Mouse (Mus musculus): Measurements from ENCODE around the gene Stmn1. TPM values are rescaled to one million over a fixed set of nuclear protein-coding genes. Genes with fewer than 3 reads are reported as not detected.
A peak's percentile ranks its signal among the peaks of the same experiment; 100 is the strongest.

Stmn1 gene
- polyA plus RNA-seq, 1 experiment = 314 TPM

GRCm38 (mm10) chr4:134469341-134469796 is 1.2 kb downstream of the Stmn1 start:
- H3K27ac ChIP-seq (ENCODE audit: insufficient read depth, low read depth, low read length) = no peak overlapping the region
- peak overlapping the region; percentile 82 for H3K4me3 ChIP-seq (ENCODE audit: insufficient read depth, low read length)
- TF ChIP-seq CTCF (IDR thresholded peaks at IDR 0.05; ENCODE audit: low read depth, low read length) = no peak
- no peak for TF ChIP-seq POLR2A (IDR thresholded peaks at IDR 0.05; ENCODE audit: borderline replicate concordance, low read depth, low read length)
- peaks cover 5% of the 10 kb centered on the region for H3K4me1 ChIP-seq (ENCODE audit: control insufficient read depth, insufficient read depth, low read length)

- Histone ChIP-seq H3K4me1 (ENCODE audit: control insufficient read depth, insufficient read depth, low read length) (peaks cover 5% of the 10 kb centered on the region), H3K4me3 (ENCODE audit: insufficient read depth, low read length) (no peak overlapping the region; the same call in 1 of the 2 replicates), H3K27ac (ENCODE audit: insufficient read depth, low read depth, low read length) (no peak overlapping the region)
- no peak for TF ChIP-seq POLR2A (IDR thresholded peaks at IDR 0.05; ENCODE audit: borderline replicate concordance, low read depth, low read length)
- TF ChIP-seq CTCF (IDR thresholded peaks at IDR 0.05; ENCODE audit: low read depth, low read length) = no peak
These were observed 1.9 kb downstream of the Stmn1 start for GRCm38 (mm10) chr4:134469985-134470384.

GRCm38 (mm10) chr4:134471469-134471868 is 3.3 kb downstream of the Stmn1 start:
- Histone ChIP-seq H3K27ac (ENCODE audit: insufficient read depth, low read depth, low read length) (no peak overlapping the region), H3K4me3 (ENCODE audit: insufficient read depth, low read length) (no peak overlapping the region), H3K4me1 (ENCODE audit: control insufficient read depth, insufficient read depth, low read length) (peaks cover 5% of the 10 kb centered on the region)
- TF ChIP-seq POLR2A (IDR thresholded peaks at IDR 0.05; ENCODE audit: borderline replicate concordance, low read depth, low read length) = no peak
- TF ChIP-seq CTCF (IDR thresholded peaks at IDR 0.05; ENCODE audit: low read depth, low read length) = no peak

- H3K4me1 ChIP-seq (ENCODE audit: control insufficient read depth, insufficient read depth, low read length) = peaks cover 3% of the 10 kb centered on the region
- no peak for TF ChIP-seq POLR2A (IDR thresholded peaks at IDR 0.05; ENCODE audit: borderline replicate concordance, low read depth, low read length)
- TF ChIP-seq CTCF (IDR thresholded peaks at IDR 0.05; ENCODE audit: low read depth, low read length) = no peak
- H3K4me3 ChIP-seq (ENCODE audit: insufficient read depth, low read length) = no peak overlapping the region
- H3K27ac ChIP-seq (ENCODE audit: insufficient read depth, low read depth, low read length) = no peak overlapping the region
These were observed 5.6 kb downstream of the Stmn1 start for GRCm38 (mm10) chr4:134473764-134474163.

- no peak overlapping the region for H3K4me3 ChIP-seq (ENCODE audit: insufficient read depth, low read length)
- H3K4me1 ChIP-seq (ENCODE audit: control insufficient read depth, insufficient read depth, low read length) = peaks cover 3% of the 10 kb centered on the region
- no peak overlapping the region for H3K27ac ChIP-seq (ENCODE audit: insufficient read depth, low read depth, low read length)
- TF ChIP-seq POLR2A (IDR thresholded peaks at IDR 0.05; ENCODE audit: borderline replicate concordance, low read depth, low read length) = no peak
- TF ChIP-seq CTCF (IDR thresholded peaks at IDR 0.05; ENCODE audit: low read depth, low read length) = no peak
These were observed 6.1 kb downstream of the Stmn1 start for GRCm38 (mm10) chr4:134474240-134474639.

- Histone ChIP-seq H3K27ac (ENCODE audit: insufficient read depth, low read depth, low read length) (no peak overlapping the region), H3K4me3 (ENCODE audit: insufficient read depth, low read length) (no peak overlapping the region), H3K4me1 (ENCODE audit: control insufficient read depth, insufficient read depth, low read length) (no peaks in the 10 kb centered on the region)
- TF ChIP-seq POLR2A (IDR thresholded peaks at IDR 0.05; ENCODE audit: borderline replicate concordance, low read depth, low read length) (no peak), CTCF (IDR thresholded peaks at IDR 0.05; ENCODE audit: low read depth, low read length) (no peak)
These were observed 8.8 kb downstream of the Stmn1 start for GRCm38 (mm10) chr4:134476899-134477298.

GRCm38 (mm10) chr4:134478031-134478430 is 9.9 kb downstream of the Stmn1 start:
- no peak overlapping the region for H3K4me3 ChIP-seq (ENCODE audit: insufficient read depth, low read length)
- TF ChIP-seq POLR2A (IDR thresholded peaks at IDR 0.05; ENCODE audit: borderline replicate concordance, low read depth, low read length) (no peak), CTCF (IDR thresholded peaks at IDR 0.05; ENCODE audit: low read depth, low read length) (peak; percentile 97)
- H3K27ac ChIP-seq (ENCODE audit: insufficient read depth, low read depth, low read length) = no peak overlapping the region
- H3K4me1 ChIP-seq (ENCODE audit: control insufficient read depth, insufficient read depth, low read length) = no peaks in the 10 kb centered on the region

- no peak overlapping the region for H3K27ac ChIP-seq (ENCODE audit: insufficient read depth, low read depth, low read length)
- H3K4me1 ChIP-seq (ENCODE audit: control insufficient read depth, insufficient read depth, low read length) = no peaks in the 10 kb centered on the region
- H3K4me3 ChIP-seq (ENCODE audit: insufficient read depth, low read length) = no peak overlapping the region
- TF ChIP-seq POLR2A (IDR thresholded peaks at IDR 0.05; ENCODE audit: borderline replicate concordance, low read depth, low read length) (no peak), CTCF (IDR thresholded peaks at IDR 0.05; ENCODE audit: low read depth, low read length) (no peak)
These were observed 11.7 kb downstream of the Stmn1 start for GRCm38 (mm10) chr4:134479839-134480238.

- Histone ChIP-seq H3K27ac (ENCODE audit: insufficient read depth, low read depth, low read length) (no peak overlapping the region), H3K4me3 (ENCODE audit: insufficient read depth, low read length) (no peak overlapping the region), H3K4me1 (ENCODE audit: control insufficient read depth, insufficient read depth, low read length) (no peaks in the 10 kb centered on the region)
- TF ChIP-seq CTCF (IDR thresholded peaks at IDR 0.05; ENCODE audit: low read depth, low read length) (peak; percentile 91), POLR2A (IDR thresholded peaks at IDR 0.05; ENCODE audit: borderline replicate concordance, low read depth, low read length) (no peak)
These were observed 12.7 kb downstream of the Stmn1 start for GRCm38 (mm10) chr4:134480864-134481263.

- TF ChIP-seq POLR2A (IDR thresholded peaks at IDR 0.05; ENCODE audit: borderline replicate concordance, low read depth, low read length) (no peak), CTCF (IDR thresholded peaks at IDR 0.05; ENCODE audit: low read depth, low read length) (no peak)
- H3K4me3 ChIP-seq (ENCODE audit: insufficient read depth, low read length) = no peak overlapping the region
- H3K4me1 ChIP-seq (ENCODE audit: control insufficient read depth, insufficient read depth, low read length) = no peaks in the 10 kb centered on the region
- H3K27ac ChIP-seq (ENCODE audit: insufficient read depth, low read depth, low read length) = no peak overlapping the region
These were observed 13.2 kb downstream of the Stmn1 start for GRCm38 (mm10) chr4:134481270-134481669.

GRCm38 (mm10) chr4:134482442-134482841 is 14.3 kb downstream of the Stmn1 start:
- no peak for TF ChIP-seq CTCF (IDR thresholded peaks at IDR 0.05; ENCODE audit: low read depth, low read length)
- no peak for TF ChIP-seq POLR2A (IDR thresholded peaks at IDR 0.05; ENCODE audit: borderline replicate concordance, low read depth, low read length)
- Histone ChIP-seq H3K27ac (ENCODE audit: insufficient read depth, low read depth, low read length) (no peak overlapping the region), H3K4me1 (ENCODE audit: control insufficient read depth, insufficient read depth, low read length) (no peaks in the 10 kb centered on the region), H3K4me3 (ENCODE audit: insufficient read depth, low read length) (no peak overlapping the region)

Measured in bone marrow macrophage, adult 2 months (primary cell).